Mouse (Mus musculus) T-helper 1 cell (primary cell): ENCODE data around the gene P2ry1.

Source experiments
- in situ Hi-C: fragments of 300-600 bp; cut with MboI, MseI; formaldehyde crosslinking; loops from one replicate; pipeline ENCODE4 v1.15.1; 2025; ENCODE audit warnings: high pct_unique_total_duplicates

Gene P2ry1

GRCm38 (mm10) chr3:61002587-61003501, at the start of gene P2ry1:
Gene P2ry1 (plus strand): TSS chr3:61002795.
- in situ Hi-C loops: no loop called here

- in situ Hi-C loops: no loop called here
Measured at GRCm38 (mm10) chr3:60953199-60953736, 49.3 kb upstream of the P2ry1 start.

GRCm38 (mm10) chr3:60954073-60954472, 48.5 kb upstream of the P2ry1 start:
- in situ Hi-C loops: no loop called here

- in situ Hi-C loops: no loop called here
Measured at GRCm38 (mm10) chr3:60958769-60959168, 43.8 kb upstream of the P2ry1 start.

GRCm38 (mm10) chr3:60965137-60965536, 37.5 kb upstream of the P2ry1 start:
- in situ Hi-C loops: no loop called here

- in situ Hi-C loops: no loop called here
Measured at GRCm38 (mm10) chr3:60974944-60975343, 27.7 kb upstream of the P2ry1 start.

GRCm38 (mm10) chr3:60982109-60982508, 20.5 kb upstream of the P2ry1 start:
- in situ Hi-C loops: no loop called here

- in situ Hi-C loops: no loop called here
Measured at GRCm38 (mm10) chr3:60998064-60998463, 4.5 kb upstream of the P2ry1 start.

GRCm38 (mm10) chr3:60999715-61000114, 2.9 kb upstream of the P2ry1 start:
- in situ Hi-C loops: no loop called here

- in situ Hi-C loops: no loop called here
Measured at GRCm38 (mm10) chr3:61000747-61001146, 1.8 kb upstream of the P2ry1 start.

GRCm38 (mm10) chr3:61001852-61002586, 576 bp upstream of the P2ry1 start:
- in situ Hi-C loops: no loop called here

- in situ Hi-C loops: no loop called here
Measured at GRCm38 (mm10) chr3:61004611-61005010, 2.0 kb downstream of the P2ry1 start.

- in situ Hi-C loops: no loop called here
Measured at GRCm38 (mm10) chr3:61011660-61012059, 9.1 kb downstream of the P2ry1 start.

- in situ Hi-C loops: no loop called here
Measured at GRCm38 (mm10) chr3:61012550-61012949, 10.0 kb downstream of the P2ry1 start.

GRCm38 (mm10) chr3:61016733-61017132, 14.1 kb downstream of the P2ry1 start:
- in situ Hi-C loops: no loop called here

GRCm38 (mm10) chr3:61032100-61032499, 29.5 kb downstream of the P2ry1 start:
- in situ Hi-C loops: no loop called here

GRCm38 (mm10) chr3:61035633-61036032, 33.0 kb downstream of the P2ry1 start:
- in situ Hi-C loops: no loop called here

GRCm38 (mm10) chr3:61039916-61040315, 37.3 kb downstream of the P2ry1 start:
- in situ Hi-C loops: loop anchor here (10.0 kb wide), 1 partner anchor 1105 kb away; no protein-coding TSS in a partner anchor

GRCm38 (mm10) chr3:61049976-61050672, 47.5 kb downstream of the P2ry1 start:
- in situ Hi-C loops: loop anchor here (10.0 kb wide), 1 partner anchor 1095 kb away; no protein-coding TSS in a partner anchor
